Mouse (Mus musculus): Measurements from ENCODE around the gene Csf1. TPM values are rescaled to one million over a fixed set of nuclear protein-coding genes. Genes with fewer than 3 reads are reported as not detected.

Csf1 gene
- total and polyA plus RNA-seq, 3 experiments = 30.0 to 41.7 (median 32.9) TPM

GRCm38 (mm10) chr3:107792736-107793135, 32.5 kb upstream of the Csf1 start:
- H3K4me3 ChIP-seq = no peak overlapping the region
- 84% methylated on average over 5 of the region's 5 CpGs for WGBS
- no peak overlapping the region for H3K9ac ChIP-seq (ENCODE audit: low read depth, low read length)
- intact Hi-C loops (cut with DNase I) = loop anchor here (2.0 kb wide), 1 partner anchor 34 kb away; no protein-coding TSS in a partner anchor
- H3K79me2 ChIP-seq (replicated peaks; ENCODE audit: control insufficient read depth, insufficient read depth, low read length) = no peaks in the 10 kb centered on the region
- peaks cover 18% of the 10 kb centered on the region for H3K4me1 ChIP-seq (ENCODE audit: control insufficient read depth, insufficient read depth, low read length)
- TF ChIP-seq CTCF (IDR thresholded peaks at IDR 0.05) (no peak), EP300 (IDR thresholded peaks at IDR 0.05; ENCODE audit: insufficient read depth, low read depth, low read length) (no peak), POLR2A (IDR thresholded peaks at IDR 0.05; ENCODE audit: insufficient read depth, low read depth, low read length) (no peak)
- peak overlapping the region; percentile 86 for H3K27ac ChIP-seq
- H3K36me3 ChIP-seq (ENCODE audit: control insufficient read depth, insufficient read depth, low read length) = peaks cover 2% of the 10 kb centered on the region; the same call in 1 of the 2 replicates
- H3K27me3 ChIP-seq (ENCODE audit: control insufficient read depth, insufficient read depth, low read length) = no peaks in the 10 kb centered on the region
- no peak for DNase-seq

- 76% methylated on average over 11 of the region's 11 CpGs for WGBS
These were observed 30.6 kb upstream of the Csf1 start for GRCm38 (mm10) chr3:107790766-107791303.

GRCm38 (mm10) chr3:107790227-107790626, 30.0 kb upstream of the Csf1 start:
- peaks cover 25% of the 10 kb centered on the region for H3K4me1 ChIP-seq (ENCODE audit: control insufficient read depth, insufficient read depth, low read length)
- 83% methylated on average over 3 of the region's 3 CpGs for WGBS

More at GRCm38 (mm10) chr3:107790766-107791303, 30.6 kb upstream of the Csf1 start:
- Histone ChIP-seq H3K36me3 (ENCODE audit: control insufficient read depth, insufficient read depth, low read length) (peaks cover 2% of the 10 kb centered on the region; the same call in 1 of the 2 replicates), H3K27me3 (ENCODE audit: control insufficient read depth, insufficient read depth, low read length) (no peaks in the 10 kb centered on the region), H3K9ac (ENCODE audit: low read depth, low read length) (no peak overlapping the region), H3K4me1 (ENCODE audit: control insufficient read depth, insufficient read depth, low read length) (peaks cover 24% of the 10 kb centered on the region), H3K4me3 (no peak overlapping the region), H3K27ac (no peak overlapping the region), H3K79me2 (replicated peaks; ENCODE audit: control insufficient read depth, insufficient read depth, low read length) (no peaks in the 10 kb centered on the region)
- DNase-seq = no peak
- TF ChIP-seq POLR2A (IDR thresholded peaks at IDR 0.05; ENCODE audit: insufficient read depth, low read depth, low read length) (no peak), CTCF (IDR thresholded peaks at IDR 0.05) (no peak), EP300 (IDR thresholded peaks at IDR 0.05; ENCODE audit: insufficient read depth, low read depth, low read length) (no peak)
- intact Hi-C loops (cut with DNase I) = no loop called here

GRCm38 (mm10) chr3:107788885-107789284, 28.6 kb upstream of the Csf1 start:
- TF ChIP-seq EP300 (IDR thresholded peaks at IDR 0.05; ENCODE audit: insufficient read depth, low read depth, low read length) = no peak
- no peak for TF ChIP-seq CTCF (IDR thresholded peaks at IDR 0.05)
- no peak for TF ChIP-seq POLR2A (IDR thresholded peaks at IDR 0.05; ENCODE audit: insufficient read depth, low read depth, low read length)
- no peak for DNase-seq
- no peak overlapping the region for H3K9ac ChIP-seq (ENCODE audit: low read depth, low read length)
- H3K4me3 ChIP-seq = no peak overlapping the region
- H3K27ac ChIP-seq = no peak overlapping the region
- no peaks in the 10 kb centered on the region for H3K27me3 ChIP-seq (ENCODE audit: control insufficient read depth, insufficient read depth, low read length)
- H3K79me2 ChIP-seq (replicated peaks; ENCODE audit: control insufficient read depth, insufficient read depth, low read length) = no peaks in the 10 kb centered on the region
- 88% methylated on average over 3 of the region's 3 CpGs for WGBS
- H3K36me3 ChIP-seq (ENCODE audit: control insufficient read depth, insufficient read depth, low read length) = peaks cover 2% of the 10 kb centered on the region; the same call in 1 of the 2 replicates
- peaks cover 22% of the 10 kb centered on the region for H3K4me1 ChIP-seq (ENCODE audit: control insufficient read depth, insufficient read depth, low read length)
- intact Hi-C loops (cut with DNase I) = no loop called here

More at GRCm38 (mm10) chr3:107790227-107790626, 30.0 kb upstream of the Csf1 start:
- Histone ChIP-seq H3K36me3 (ENCODE audit: control insufficient read depth, insufficient read depth, low read length) (peaks cover 2% of the 10 kb centered on the region; the same call in 1 of the 2 replicates), H3K9ac (ENCODE audit: low read depth, low read length) (no peak overlapping the region), H3K27me3 (ENCODE audit: control insufficient read depth, insufficient read depth, low read length) (no peaks in the 10 kb centered on the region), H3K4me3 (no peak overlapping the region), H3K79me2 (replicated peaks; ENCODE audit: control insufficient read depth, insufficient read depth, low read length) (no peaks in the 10 kb centered on the region), H3K27ac (no peak overlapping the region)
- intact Hi-C loops (cut with DNase I) = no loop called here
- TF ChIP-seq POLR2A (IDR thresholded peaks at IDR 0.05; ENCODE audit: insufficient read depth, low read depth, low read length) (no peak), EP300 (IDR thresholded peaks at IDR 0.05; ENCODE audit: insufficient read depth, low read depth, low read length) (no peak)
- no peak for DNase-seq

GRCm38 (mm10) chr3:107787613-107788501, 27.6 kb upstream of the Csf1 start:
- Histone ChIP-seq H3K79me2 (replicated peaks; ENCODE audit: control insufficient read depth, insufficient read depth, low read length) (no peaks in the 10 kb centered on the region), H3K36me3 (ENCODE audit: control insufficient read depth, insufficient read depth, low read length) (no peaks in the 10 kb centered on the region; the same call in 1 of the 2 replicates), H3K9ac (ENCODE audit: low read depth, low read length) (no peak overlapping the region), H3K4me3 (no peak overlapping the region), H3K27ac (peak overlapping the region; percentile 5), H3K4me1 (ENCODE audit: control insufficient read depth, insufficient read depth, low read length) (peaks cover 14% of the 10 kb centered on the region), H3K27me3 (ENCODE audit: control insufficient read depth, insufficient read depth, low read length) (no peaks in the 10 kb centered on the region)
- intact Hi-C loops (cut with DNase I) = no loop called here
- peak; percentile 59 to 60 for DNase-seq
- WGBS = 69% methylated on average over 15 of the region's 15 CpGs
- TF ChIP-seq CTCF (IDR thresholded peaks at IDR 0.05) (no peak), EP300 (IDR thresholded peaks at IDR 0.05; ENCODE audit: insufficient read depth, low read depth, low read length) (no peak), POLR2A (IDR thresholded peaks at IDR 0.05; ENCODE audit: insufficient read depth, low read depth, low read length) (no peak)
